Mouse (Mus musculus): ENCODE results near the gene Trip10. TPM values are rescaled to one million over a fixed set of nuclear protein-coding genes. Genes with fewer than 3 reads are reported as not detected.

The Trip10 gene
- total RNA-seq, 1 experiment from 2014 or later = 9.8 TPM

- no peak for ATAC-seq (replicated peaks; ENCODE audit: low read depth, poor library complexity, severe bottlenecking)
These were observed 16.2 kb upstream of the Trip10 start for GRCm38 (mm10) chr17:57233038-57233437.

GRCm38 (mm10) chr17:57234254-57234928, 14.9 kb upstream of the Trip10 start:
- no peak for ATAC-seq (replicated peaks; ENCODE audit: low read depth, poor library complexity, severe bottlenecking)

GRCm38 (mm10) chr17:57235803-57236202, 13.5 kb upstream of the Trip10 start:
- ATAC-seq (replicated peaks; ENCODE audit: low read depth, poor library complexity, severe bottlenecking) = no peak

DNA sequence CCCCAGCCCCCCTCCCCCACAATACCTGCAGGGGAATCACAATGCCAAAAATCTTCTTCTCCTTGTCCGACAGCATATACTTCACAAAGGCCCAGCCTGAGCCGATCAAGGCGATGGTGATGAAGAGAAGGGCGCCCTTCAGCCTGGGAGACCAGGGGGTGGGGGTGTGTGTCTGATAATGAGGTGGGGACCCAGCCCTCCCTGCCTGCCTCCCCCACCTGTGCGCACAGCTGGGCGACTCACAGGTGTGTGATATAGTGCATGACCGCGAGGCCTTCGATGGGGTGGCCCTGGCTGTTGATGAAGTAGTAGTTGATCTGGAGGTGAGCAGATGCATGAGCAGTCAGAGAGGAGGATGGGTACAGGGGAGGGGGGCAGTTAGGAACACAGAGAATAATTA, 12.1 kb upstream of the Trip10 start:
- ATAC-seq (replicated peaks; ENCODE audit: low read depth, poor library complexity, severe bottlenecking) = no peak

GRCm38 (mm10) chr17:57243650-57244370, 5.4 kb upstream of the Trip10 start:
- ATAC-seq (replicated peaks; ENCODE audit: low read depth, poor library complexity, severe bottlenecking) = no peak

- no peak for ATAC-seq (replicated peaks; ENCODE audit: low read depth, poor library complexity, severe bottlenecking)
These were observed 3.8 kb upstream of the Trip10 start for GRCm38 (mm10) chr17:57245311-57245929.

- no peak for ATAC-seq (replicated peaks; ENCODE audit: low read depth, poor library complexity, severe bottlenecking)
These were observed 2.4 kb upstream of the Trip10 start for GRCm38 (mm10) chr17:57246663-57247392.

- ATAC-seq (replicated peaks; ENCODE audit: low read depth, poor library complexity, severe bottlenecking) = peak; percentile 68
These were observed 1.7 kb upstream of the Trip10 start for GRCm38 (mm10) chr17:57247393-57248200.

- peak; percentile 59 for ATAC-seq (replicated peaks; ENCODE audit: low read depth, poor library complexity, severe bottlenecking)
These were observed 1.0 kb upstream of the Trip10 start, which contains the start of gene Gpr108 for GRCm38 (mm10) chr17:57248201-57248699. TSS of gene Gpr108 (minus strand) at chr17:57248446.

- no peak for ATAC-seq (replicated peaks; ENCODE audit: low read depth, poor library complexity, severe bottlenecking)
These were observed 484 bp upstream of the Trip10 start for GRCm38 (mm10) chr17:57248771-57249170.

DNA sequence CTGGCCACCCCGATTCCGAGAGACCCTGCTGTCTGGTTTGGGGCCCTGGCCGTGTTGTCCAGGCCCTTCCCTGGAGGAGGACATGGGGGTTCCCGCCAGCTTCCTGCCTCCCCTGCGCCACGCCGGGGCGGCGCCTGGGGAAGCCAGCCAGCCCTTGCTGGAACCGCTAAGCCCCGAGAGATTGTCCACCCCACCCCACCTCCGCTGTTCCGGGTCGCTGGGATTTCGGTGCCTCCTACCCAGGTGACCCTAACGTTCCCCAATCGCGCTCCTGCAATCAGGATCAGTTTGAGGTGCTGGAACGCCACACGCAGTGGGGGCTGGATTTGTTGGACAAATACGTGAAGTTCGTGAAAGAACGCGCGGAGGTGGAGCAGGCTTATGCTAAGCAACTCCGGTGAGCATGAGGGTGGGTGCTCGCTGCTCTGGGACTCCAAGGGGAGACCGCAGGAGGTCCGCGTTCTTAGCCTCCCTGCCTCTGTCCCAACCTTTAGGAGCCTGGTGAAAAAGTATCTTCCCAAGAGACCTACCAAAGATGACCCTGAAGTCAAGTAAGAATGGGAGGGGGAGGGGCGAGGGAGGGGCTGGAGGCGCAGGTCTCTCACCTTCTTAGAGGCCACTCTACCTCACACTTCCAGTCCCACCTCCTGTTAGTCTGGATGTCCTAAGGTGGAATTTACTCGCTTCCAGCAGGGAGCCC, 1.4 kb downstream of the Trip10 start:
- no peak for ATAC-seq (replicated peaks; ENCODE audit: low read depth, poor library complexity, severe bottlenecking)

DNA sequence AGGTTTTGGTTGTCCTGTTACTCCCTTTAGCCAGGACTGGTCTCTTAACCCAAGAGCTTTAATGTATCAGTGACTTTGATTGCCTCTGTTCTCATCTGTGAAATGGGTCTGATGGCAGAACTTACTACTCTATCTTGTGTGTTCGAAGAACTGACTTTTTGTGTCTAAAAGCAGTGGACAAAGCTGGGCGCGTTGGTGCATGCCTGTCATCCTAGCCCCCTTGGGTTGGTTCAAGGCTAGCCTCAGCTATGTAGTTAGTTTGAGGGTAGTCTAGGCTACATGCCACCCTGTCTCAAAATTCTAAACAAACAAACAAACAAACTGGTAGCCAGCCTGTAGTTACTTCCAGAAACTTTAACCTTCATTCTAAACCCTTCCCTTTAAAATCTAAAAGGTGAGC, 2.2 kb downstream of the Trip10 start:
- no peak for ATAC-seq (replicated peaks; ENCODE audit: low read depth, poor library complexity, severe bottlenecking)

DNA sequence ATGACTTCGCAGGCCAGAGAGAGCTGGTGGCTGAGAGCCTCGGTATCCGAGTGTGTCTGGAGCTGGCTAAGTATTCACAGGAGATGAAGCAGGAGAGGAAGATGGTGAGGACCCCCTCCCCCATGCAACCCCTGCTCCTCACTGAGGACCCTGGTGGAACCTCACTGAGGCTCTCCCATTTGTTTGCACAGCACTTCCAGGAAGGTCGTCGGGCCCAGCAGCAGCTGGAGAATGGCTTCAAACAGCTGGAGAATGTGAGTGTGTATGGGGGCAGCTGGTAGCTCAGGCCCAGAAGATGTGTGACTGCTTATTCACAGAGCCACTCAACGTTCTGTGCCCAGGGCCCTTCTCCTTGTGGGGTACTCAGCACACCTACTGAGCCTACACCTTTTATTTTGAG, 4.1 kb downstream of the Trip10 start:
- ATAC-seq (replicated peaks; ENCODE audit: low read depth, poor library complexity, severe bottlenecking) = no peak

- ATAC-seq (replicated peaks; ENCODE audit: low read depth, poor library complexity, severe bottlenecking) = no peak
These were observed 6.1 kb downstream of the Trip10 start for GRCm38 (mm10) chr17:57255354-57255753.

DNA sequence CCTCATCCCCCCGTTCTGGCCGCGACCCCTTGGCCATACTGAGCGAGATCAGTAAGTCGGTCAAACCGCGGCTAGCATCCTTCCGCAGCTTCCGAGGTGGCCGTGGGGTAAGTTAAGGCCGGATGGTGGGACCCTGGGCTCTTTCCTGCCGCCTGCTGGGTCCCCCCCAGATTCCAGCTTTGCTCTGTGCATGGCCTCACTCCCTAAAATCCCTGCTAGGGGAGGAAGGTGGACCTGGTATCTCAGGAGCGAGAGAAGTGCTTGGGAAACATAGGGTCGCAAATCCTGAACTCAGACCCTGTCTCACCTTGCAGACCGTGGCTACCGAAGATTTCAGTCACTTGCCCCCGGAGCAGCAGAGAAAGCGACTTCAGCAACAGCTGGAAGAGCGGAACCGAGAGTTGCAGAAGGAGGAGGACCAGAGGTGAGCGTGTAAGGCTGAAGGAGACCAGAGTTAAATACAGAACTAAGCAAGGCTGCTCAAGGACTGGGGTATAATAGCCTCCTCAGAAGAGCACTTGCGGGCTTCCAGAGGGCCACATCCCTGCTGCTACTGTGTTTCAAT, 7.7 kb downstream of the Trip10 start:
- no peak for ATAC-seq (replicated peaks; ENCODE audit: low read depth, poor library complexity, severe bottlenecking)

DNA sequence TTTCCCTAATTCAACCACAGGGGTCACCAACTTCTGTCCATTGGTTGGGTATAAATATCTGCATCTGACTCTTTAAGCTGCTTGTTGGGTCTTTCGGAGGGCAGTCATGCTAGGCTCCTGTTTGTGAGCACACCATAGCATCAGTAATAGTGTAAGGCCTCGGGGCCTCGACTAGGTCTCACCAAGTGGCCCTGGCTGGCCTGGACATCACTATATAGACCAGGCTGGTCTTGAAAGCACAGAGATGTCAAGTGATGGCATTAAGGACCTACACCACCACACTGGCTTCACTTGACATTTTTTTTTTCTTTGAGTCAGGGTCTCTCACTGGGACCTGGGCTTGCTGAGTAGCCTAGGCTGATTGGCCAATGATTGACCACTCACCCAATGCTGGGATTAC, 8.9 kb downstream of the Trip10 start:
- ATAC-seq (replicated peaks; ENCODE audit: low read depth, poor library complexity, severe bottlenecking) = no peak

DNA sequence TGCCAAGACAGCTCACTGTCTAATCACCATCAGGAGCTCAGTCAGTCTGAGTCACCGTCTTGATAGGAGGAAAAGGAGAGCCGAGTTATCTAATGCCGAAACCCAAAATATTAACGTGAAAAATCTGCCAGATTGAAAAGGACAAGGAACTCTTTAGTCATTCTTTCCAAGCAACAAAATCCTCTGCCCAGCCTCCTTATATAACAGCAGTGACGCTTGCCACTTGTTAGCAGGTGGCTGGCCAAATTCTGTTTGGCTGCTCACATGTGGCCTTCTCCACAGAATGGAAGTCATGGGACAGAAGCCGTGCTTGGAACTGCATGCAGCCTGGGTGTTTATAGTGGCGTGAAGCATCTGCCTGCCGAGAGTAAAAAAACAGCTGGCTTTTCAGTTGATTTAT, 10.5 kb downstream of the Trip10 start:
- no peak for ATAC-seq (replicated peaks; ENCODE audit: low read depth, poor library complexity, severe bottlenecking)

DNA sequence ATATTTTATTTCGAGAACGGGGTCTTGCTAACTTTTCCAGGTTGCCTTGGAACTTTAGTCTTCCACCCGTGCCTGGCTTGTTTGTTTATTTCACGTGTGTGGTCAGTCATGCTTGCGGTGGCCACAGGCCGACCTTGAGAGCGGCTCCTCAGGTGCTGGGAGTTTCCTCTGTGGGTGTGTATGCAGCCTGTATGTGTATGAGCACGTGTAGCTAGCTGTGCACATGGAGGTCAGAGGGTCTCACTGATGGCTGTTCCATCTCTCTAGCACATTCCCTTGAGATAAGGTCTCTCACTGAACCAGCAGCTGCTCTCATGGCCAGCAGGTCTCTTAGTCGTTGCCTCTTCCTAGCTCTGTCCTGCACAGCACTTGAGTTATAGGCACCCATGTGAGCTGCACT, 11.1 kb downstream of the Trip10 start:
- no peak for ATAC-seq (replicated peaks; ENCODE audit: low read depth, poor library complexity, severe bottlenecking)

- no peak for ATAC-seq (replicated peaks; ENCODE audit: low read depth, poor library complexity, severe bottlenecking)
These were observed 12.0 kb downstream of the Trip10 start for GRCm38 (mm10) chr17:57261286-57261685.
